In the genomic region with DNA sequence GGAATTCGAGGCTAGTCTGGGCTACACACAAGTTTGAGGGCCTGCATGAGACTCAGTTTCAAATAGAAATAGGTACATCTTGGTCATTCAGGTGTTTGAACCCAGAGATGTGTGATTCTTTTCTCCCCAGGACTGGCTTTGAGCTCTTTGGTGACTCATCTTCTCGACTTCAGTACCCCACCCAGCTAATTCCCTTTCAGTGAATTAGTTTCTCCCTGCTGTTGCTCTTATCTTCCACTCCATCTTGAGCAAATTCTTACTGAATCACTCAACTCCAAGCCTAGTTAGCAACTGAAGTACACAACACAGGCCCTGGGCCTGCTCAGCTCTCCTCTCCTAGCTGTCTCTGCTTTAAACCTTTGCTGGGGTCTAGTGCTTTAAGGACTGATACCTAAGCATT, we compare ENCODE assay signal across 8 mouse cellular contexts. TPM values are rescaled to one million over a fixed set of nuclear protein-coding genes. Genes with fewer than 3 reads are reported as not detected.
DNase-seq lines count a peak whose midpoint lies in the region; ATAC-seq and TF ChIP-seq lines count a peak whose summit lies in the region.

No protein-coding gene starts in this region.

- no peaks in the 10 kb centered on the region for H3K9me3 ChIP-seq in kidney, embryonic 15.5 days (replicated peaks)
- no peaks in the 10 kb centered on the region for H3K9me3 ChIP-seq in hindbrain, postnatal 0 days (ENCODE audit: low read length)
- H3K9me3 ChIP-seq in midbrain, postnatal 0 days (ENCODE audit: low read length): no peaks in the 10 kb centered on the region

- no peak for DNase-seq in kidney, postnatal 10 days
- peak; percentile 69 for DNase-seq in c-Kit-positive CD71-positive TER-119-negative erythroid progenitor cells, embryonic 14.5 days (ENCODE audit: low read depth)
- no peak for DNase-seq in hindbrain, postnatal 0 days (ENCODE audit: low spot score)
- no peak for DNase-seq in midbrain, postnatal 0 days (ENCODE audit: low spot score)
- DNase-seq in layer of hippocampus, adult 18-20 months (ENCODE audit: low spot score in 2 of 2): no peak
- no peak for DNase-seq in gastrocnemius, postnatal 14 days

- H3K27ac ChIP-seq in kidney, embryonic 15.5 days: no peak overlapping the region
- no peak overlapping the region for H3K27ac ChIP-seq in hindbrain, postnatal 0 days
- H3K27ac ChIP-seq in midbrain, postnatal 0 days (ENCODE audit: low read depth, low read length): no peak overlapping the region

- peak overlapping the region; percentile 96 for H3K4me3 ChIP-seq in kidney, embryonic 15.5 days (replicated peaks)
- H3K4me3 ChIP-seq in hindbrain, postnatal 0 days (ENCODE audit: low read length): 0 out of 2 replicates have a peak overlapping the region, but pooled peaks have one; percentile 94
- no peak overlapping the region for H3K4me3 ChIP-seq in midbrain, postnatal 0 days (ENCODE audit: low read depth, low read length)

- no peak for TF ChIP-seq CTCF in hindbrain, postnatal 0 days (IDR thresholded peaks at IDR 0.05; ENCODE audit: low read depth)
- no peak for TF ChIP-seq CTCF in midbrain, postnatal 0 days (IDR thresholded peaks at IDR 0.05)

- 0 out of 2 replicates have a peak overlapping the region, but pooled peaks have one; percentile 21 for H3K9ac ChIP-seq in kidney, embryonic 15.5 days
- no peak overlapping the region for H3K9ac ChIP-seq in hindbrain, postnatal 0 days (replicated peaks; ENCODE audit: low read length)
- no peak overlapping the region for H3K9ac ChIP-seq in midbrain, postnatal 0 days (replicated peaks; ENCODE audit: low read length, poor library complexity, severe bottlenecking)

- H3K4me2 ChIP-seq in kidney, embryonic 15.5 days: peak overlapping the region; percentile 82
- H3K4me2 ChIP-seq in hindbrain, postnatal 0 days (ENCODE audit: low read depth, low read length): peak overlapping the region; percentile 85
- H3K4me2 ChIP-seq in midbrain, postnatal 0 days (ENCODE audit: low read depth, low read length, poor library complexity, severe bottlenecking): peak overlapping the region; percentile 92

- H3K4me1 ChIP-seq in kidney, embryonic 15.5 days: peaks cover 20% of the 10 kb centered on the region
- H3K4me1 ChIP-seq in hindbrain, postnatal 0 days (ENCODE audit: insufficient read depth, low read length): 0 out of 2 replicates have a peak, but pooled peaks cover 10% of the 10 kb centered on the region
- no peaks in the 10 kb centered on the region for H3K4me1 ChIP-seq in midbrain, postnatal 0 days (ENCODE audit: insufficient read depth, low read length)

- H3K36me3 ChIP-seq in kidney, embryonic 15.5 days: peaks cover 29% of the 10 kb centered on the region
- peaks cover 14% of the 10 kb centered on the region for H3K36me3 ChIP-seq in hindbrain, postnatal 0 days (ENCODE audit: insufficient read depth, low read length)
- peaks cover 20% of the 10 kb centered on the region for H3K36me3 ChIP-seq in midbrain, postnatal 0 days (ENCODE audit: insufficient read depth, low read length)

- no peak for ATAC-seq in kidney, embryonic 15.5 days (replicated peaks; ENCODE audit: low FRiP score)
- ATAC-seq in hindbrain, postnatal 0 days: no peak
- no peak for ATAC-seq in midbrain, postnatal 0 days (ENCODE audit: low FRiP score)
- no peak for ATAC-seq in CD4-positive, CD25-positive, alpha-beta regulatory T cell, adult 4 months

- 68% methylated on average over 2 of the region's 2 CpGs for WGBS in kidney, embryonic 15.5 days
- 89% methylated on average over 2 of the region's 2 CpGs for WGBS in hindbrain, postnatal 0 days
- 80% methylated on average over 2 of the region's 2 CpGs for WGBS in midbrain, postnatal 0 days

- intact Hi-C loops in gastrocnemius, postnatal 14 days (cut with DNase I; ENCODE audit: low total_unique reads): no loop called here

- H3K27me3 ChIP-seq in kidney, embryonic 15.5 days: no peaks in the 10 kb centered on the region
- H3K27me3 ChIP-seq in hindbrain, postnatal 0 days (ENCODE audit: insufficient read depth, low read length): no peaks in the 10 kb centered on the region
- H3K27me3 ChIP-seq in midbrain, postnatal 0 days (ENCODE audit: insufficient read depth, low read length): no peaks in the 10 kb centered on the region

RNA-seq across cellular contexts. Expression of a gene that starts 1.6 kb away (rescaled TPM):
- 189 and 192 TPM in 2 replicates for polyA plus RNA-seq in kidney, embryonic 15.5 days (2015; fragmentation: Nextera tagmentation; extraction: Ambion mirVana)
- total RNA-seq in hindbrain, postnatal 0 days (2014; rRNA removed): 36.2 and 44.6 TPM in 2 replicates
- polyA plus RNA-seq in hindbrain, postnatal 0 days (2015; fragmentation: Nextera tagmentation; extraction: Ambion mirVana): 72.3 and 75.9 TPM in 2 replicates
- 38.1 and 47.3 TPM in 2 replicates for total RNA-seq in midbrain, postnatal 0 days (2014; rRNA removed)
- 68.2 and 76.6 TPM in 2 replicates for polyA plus RNA-seq in midbrain, postnatal 0 days (2015; fragmentation: Nextera tagmentation; extraction: Ambion mirVana)
- 10 to 100 TPM; 14.9 to 16.8 TPM for total RNA-seq in layer of hippocampus, adult 18-20 months (2021)
- 100 to 1,000 TPM; 153 to 208 TPM for polyA plus RNA-seq in CD4-positive, CD25-positive, alpha-beta regulatory T cell, adult 4 months (2017; shearing (Covaris generic))
- total RNA-seq in gastrocnemius, postnatal 14 days (2021): 10 to 100 TPM; 11.0 to 14.7 TPM

RNA-seq across cellular contexts. Expression of a gene that starts 17.6 kb away (rescaled TPM):
- polyA plus RNA-seq in kidney, embryonic 15.5 days (2015; fragmentation: Nextera tagmentation; extraction: Ambion mirVana): 29.3 and 34.6 TPM in 2 replicates
- 54.7 and 65.6 TPM in 2 replicates for total RNA-seq in hindbrain, postnatal 0 days (2014; rRNA removed)
- 18.2 and 21.8 TPM in 2 replicates for polyA plus RNA-seq in hindbrain, postnatal 0 days (2015; fragmentation: Nextera tagmentation; extraction: Ambion mirVana)
- total RNA-seq in midbrain, postnatal 0 days (2014; rRNA removed): 63.9 and 71.2 TPM in 2 replicates
- 21.3 and 21.7 TPM in 2 replicates for polyA plus RNA-seq in midbrain, postnatal 0 days (2015; fragmentation: Nextera tagmentation; extraction: Ambion mirVana)
- 10 to 100 TPM; 43.5 to 46.1 TPM for total RNA-seq in layer of hippocampus, adult 18-20 months (2021)
- polyA plus RNA-seq in CD4-positive, CD25-positive, alpha-beta regulatory T cell, adult 4 months (2017; shearing (Covaris generic)): 10 to 100 TPM; 21.0 to 25.9 TPM
- 10 to 100 TPM; 52.5 to 52.6 TPM for total RNA-seq in gastrocnemius, postnatal 14 days (2021)

RNA-seq across cellular contexts. Expression of a gene that starts 24.6 kb away (rescaled TPM):
- 31.9 and 35.4 TPM in 2 replicates for polyA plus RNA-seq in kidney, embryonic 15.5 days (2015; fragmentation: Nextera tagmentation; extraction: Ambion mirVana)
- 9.2 and 10.4 TPM in 2 replicates for total RNA-seq in hindbrain, postnatal 0 days (2014; rRNA removed)
- 8.2 and 8.6 TPM in 2 replicates for polyA plus RNA-seq in hindbrain, postnatal 0 days (2015; fragmentation: Nextera tagmentation; extraction: Ambion mirVana)
- total RNA-seq in midbrain, postnatal 0 days (2014; rRNA removed): 10.4 and 24.3 TPM in 2 replicates
- 7.7 and 8.3 TPM in 2 replicates for polyA plus RNA-seq in midbrain, postnatal 0 days (2015; fragmentation: Nextera tagmentation; extraction: Ambion mirVana)
- total RNA-seq in layer of hippocampus, adult 18-20 months (2021): 10 to 100 TPM in 1 of 2 experiments, 1 to 10 TPM in 1; 8.8 to 10.5 TPM
- polyA plus RNA-seq in CD4-positive, CD25-positive, alpha-beta regulatory T cell, adult 4 months (2017; shearing (Covaris generic)): 100 to 1,000 TPM; 199 to 267 TPM
- total RNA-seq in gastrocnemius, postnatal 14 days (2021): 10 to 100 TPM; 31.6 to 40.0 TPM

RNA-seq across cellular contexts. Expression of a gene that starts 50.1 kb away (rescaled TPM):
- 2.4 and 2.9 TPM in 2 replicates for polyA plus RNA-seq in kidney, embryonic 15.5 days (2015; fragmentation: Nextera tagmentation; extraction: Ambion mirVana)
- total RNA-seq in hindbrain, postnatal 0 days (2014; rRNA removed): 2.6 and 4.7 TPM in 2 replicates
- 0.40 and 0.49 TPM in 2 replicates for polyA plus RNA-seq in hindbrain, postnatal 0 days (2015; fragmentation: Nextera tagmentation; extraction: Ambion mirVana)
- 0.55 and 0.85 TPM in 2 replicates for total RNA-seq in midbrain, postnatal 0 days (2014; rRNA removed)
- 0.27 and 0.36 TPM in 2 replicates for polyA plus RNA-seq in midbrain, postnatal 0 days (2015; fragmentation: Nextera tagmentation; extraction: Ambion mirVana)
- total RNA-seq in layer of hippocampus, adult 18-20 months (2021): under 1 TPM; 0.57 to 0.79 TPM
- polyA plus RNA-seq in CD4-positive, CD25-positive, alpha-beta regulatory T cell, adult 4 months (2017; shearing (Covaris generic)): 1 to 10 TPM; 1.2 TPM
- total RNA-seq in gastrocnemius, postnatal 14 days (2021): under 1 TPM; 0.13 to 0.49 TPM
